Mouse (Mus musculus) mammary gland, adult 2 months (tissue): ENCODE data around the gene Syde1. TPM values are rescaled to one million over a fixed set of nuclear protein-coding genes. Genes with fewer than 3 reads are reported as not detected.

Experiments used
- polyA plus RNA-seq: library from polyadenylated mRNA; depleted of rRNA; stranded (reverse); fragments of >200 nt; gene quantifications from 2 replicates; pipeline ENCODE4 v1.2.3, GENCODE M21; 2012; ENCODE audit warnings: low replicate concordance; rRNA removed

Gene Syde1
- 32.6 and 39.2 TPM in 2 replicates for polyA plus RNA-seq

GRCm38 (mm10) chr10:78591406-78592328 lies at the start of gene Syde1:
Gene Syde1, minus strand, starts transcription at chr10:78591964.

GRCm38 (mm10) chr10:78617974-78618373 lies 26.2 kb upstream of the Syde1 start, which contains the start of gene Olfr1357:
Gene Olfr1357, minus strand, starts transcription at chr10:78618074.

GRCm38 (mm10) chr10:78574250-78575104 lies 17.3 kb downstream of the Syde1 start, which contains the start of gene Ilvbl:
Gene Ilvbl, plus strand, starts transcription at chr10:78574346.

Other genes starting within 250 kb of the Syde1 start
- 431 and 505 TPM in 2 replicates for gene Agpat3, start 239.5 kb downstream of the Syde1 start, polyA plus RNA-seq
- 51.0 and 63.2 TPM in 2 replicates for gene Rrp1, start 178.9 kb downstream of the Syde1 start, polyA plus RNA-seq
- gene Cstb, start 166.3 kb downstream of the Syde1 start, polyA plus RNA-seq = 46.1 and 53.4 TPM in 2 replicates
- 36.1 and 37.3 TPM in 2 replicates for gene Pdxk, start 127.0 kb downstream of the Syde1 start, polyA plus RNA-seq
- not detected in 2 replicates for gene Olfr1358, start 74.5 kb downstream of the Syde1 start, polyA plus RNA-seq
- 48.0 and 59.2 TPM in 2 replicates for gene Ilvbl, start 17.6 kb downstream of the Syde1 start, polyA plus RNA-seq
- not detected in 2 replicates for gene Olfr1357, start 26.1 kb upstream of the Syde1 start, polyA plus RNA-seq
- 0.52 TPM in 1 of 2 replicates, not detected in the other for gene Casp14, start 126.3 kb upstream of the Syde1 start, polyA plus RNA-seq
- gene Ccdc105, start 161.1 kb upstream of the Syde1 start, polyA plus RNA-seq = not detected in 2 replicates
- 0.06 and 0.24 TPM in 2 replicates for gene Slc1a6, start 188.5 kb upstream of the Syde1 start, polyA plus RNA-seq